Mouse (Mus musculus) small intestine, adult 2 months (tissue): ENCODE measurements at regions not wholly inside any gene's neighbourhood (a gene's known extent, or its start where the extent isn't known, plus 50 kb on each side); places are given as distances from the start of the nearest gene placed in this dataset.

Experiments
- H3K27ac ChIP-seq: fragments of 200-500 bp; 2 replicates; pipeline ENCODE4 v1.5.1; 2012; ENCODE audit warnings: low read depth, low read length, control low read depth, inconsistent platforms; ENCODE audit not compliant: insufficient read depth
- H3K27me3 ChIP-seq: fragments of 200-500 bp; 2 replicates; pipeline ENCODE4 v1.6.1; 2012; ENCODE audit warnings: mild to moderate bottlenecking, moderate library complexity, low read length, inconsistent platforms; ENCODE audit not compliant: control insufficient read depth, insufficient read depth
- H3K36me3 ChIP-seq: fragments of 200-500 bp; 2 replicates; pipeline ENCODE4 v1.6.1; 2012; ENCODE audit warnings: mild to moderate bottlenecking, low read length, control low read depth, inconsistent platforms; ENCODE audit not compliant: control insufficient read depth, insufficient read depth
- H3K4me1 ChIP-seq: fragments of 200-500 bp; 2 replicates; pipeline ENCODE4 v1.6.1; 2012; ENCODE audit warnings: low read length, inconsistent platforms, mixed read lengths; ENCODE audit not compliant: control insufficient read depth, insufficient read depth, insufficient read length
- H3K4me3 ChIP-seq: fragments of 200-500 bp; 2 replicates; pipeline ENCODE4 v1.5.1; 2012; ENCODE audit warnings: low read depth, mild to moderate bottlenecking, control low read depth, inconsistent platforms, low read length, moderate library complexity
- CTCF ChIP-seq: fragments of 200-500 bp; IDR thresholded peaks from 2 replicates; pipeline ENCODE4 v1.5.1; 2012; ENCODE audit warnings: low read depth, mild to moderate bottlenecking, control low read depth, inconsistent platforms, low read length, moderate library complexity, mixed read lengths; ENCODE audit not compliant: insufficient replicate concordance, insufficient read length; ENCODE audit errors: extremely low read depth
- POLR2A ChIP-seq: fragments of 200-500 bp; IDR thresholded peaks from 2 replicates; pipeline ENCODE4 v1.6.1; 2012; ENCODE audit warnings: low read depth, mild to moderate bottlenecking, control low read depth, inconsistent platforms, low read length, moderate library complexity
- WGBS: fragments of 180-500 bp; shearing (Covaris S2); methylation state at CpG from one replicate; pipeline ENCODE4 v1.1.7; 2018; 5-methylcytosine and 5-hydroxymethylcytosine counted together

GRCm38 (mm10) chr3:56980593-56981304, 321.0 kb downstream of the Tm4sf1 start:
- WGBS: 70% methylated on average over 3 of the region's 3 CpGs
- TF ChIP-seq POLR2A: no peak
- TF ChIP-seq CTCF: no peak
- Histone ChIP-seq H3K27me3 (no peaks in the 10 kb centered on the region), H3K4me3 (no peak overlapping the region), H3K27ac (no peak overlapping the region), H3K36me3 (no peaks in the 10 kb centered on the region), H3K4me1 (no peaks in the 10 kb centered on the region)

GRCm38 (mm10) chr3:56966008-56966407, 335.8 kb downstream of the Tm4sf1 start:
- H3K36me3 ChIP-seq: no peaks in the 10 kb centered on the region
- WGBS: 56% methylated on average over 1 of the region's 1 CpGs
- no peak overlapping the region for H3K4me3 ChIP-seq
- TF ChIP-seq POLR2A: no peak
- TF ChIP-seq CTCF: no peak
- H3K27ac ChIP-seq: no peak overlapping the region
- H3K4me1 ChIP-seq: no peaks in the 10 kb centered on the region
- no peaks in the 10 kb centered on the region for H3K27me3 ChIP-seq

- 82% methylated on average over 2 of the region's 2 CpGs for WGBS
- TF ChIP-seq CTCF (no peak), POLR2A (no peak)
- Histone ChIP-seq H3K27ac (no peak overlapping the region), H3K36me3 (no peaks in the 10 kb centered on the region), H3K4me1 (no peaks in the 10 kb centered on the region), H3K4me3 (no peak overlapping the region), H3K27me3 (no peaks in the 10 kb centered on the region)
Observed at GRCm38 (mm10) chr3:56965444-56965843, 336.3 kb downstream of the Tm4sf1 start.

- no peak overlapping the region for H3K27ac ChIP-seq
- no peak overlapping the region for H3K4me3 ChIP-seq
- 86% methylated on average over 3 of the region's 3 CpGs for WGBS
- H3K27me3 ChIP-seq: no peaks in the 10 kb centered on the region
- H3K36me3 ChIP-seq: no peaks in the 10 kb centered on the region
- no peaks in the 10 kb centered on the region for H3K4me1 ChIP-seq
- TF ChIP-seq CTCF (no peak), POLR2A (no peak)
Observed at GRCm38 (mm10) chr3:56964156-56964555, 337.6 kb downstream of the Tm4sf1 start.

- Histone ChIP-seq H3K27ac (no peak overlapping the region), H3K27me3 (no peaks in the 10 kb centered on the region), H3K4me1 (no peaks in the 10 kb centered on the region), H3K36me3 (no peaks in the 10 kb centered on the region), H3K4me3 (no peak overlapping the region)
- TF ChIP-seq CTCF (no peak), POLR2A (no peak)
- 57% methylated on average over 3 of the region's 3 CpGs for WGBS
Observed at GRCm38 (mm10) chr3:56963251-56963650, 338.5 kb downstream of the Tm4sf1 start.

GRCm38 (mm10) chr3:56962248-56963013, 339.4 kb downstream of the Tm4sf1 start:
- TF ChIP-seq POLR2A (no peak), CTCF (no peak)
- H3K27me3 ChIP-seq: no peaks in the 10 kb centered on the region
- H3K4me1 ChIP-seq: no peaks in the 10 kb centered on the region
- H3K4me3 ChIP-seq: no peak overlapping the region
- H3K36me3 ChIP-seq: no peaks in the 10 kb centered on the region
- 43% methylated on average over 3 of the region's 3 CpGs for WGBS
- H3K27ac ChIP-seq: no peak overlapping the region

- H3K27me3 ChIP-seq: no peaks in the 10 kb centered on the region
- H3K36me3 ChIP-seq: no peaks in the 10 kb centered on the region
- H3K4me1 ChIP-seq: no peaks in the 10 kb centered on the region
- no peak overlapping the region for H3K4me3 ChIP-seq
- TF ChIP-seq CTCF (no peak), POLR2A (no peak)
- no peak overlapping the region for H3K27ac ChIP-seq
- 94% methylated on average over 2 of the region's 2 CpGs for WGBS
Observed at GRCm38 (mm10) chr3:56956978-56957377, 344.8 kb downstream of the Tm4sf1 start.
